Mouse (Mus musculus) inflammation-experienced regulatory T-cells, adult 6 months (primary cell): Measurements from ENCODE around the gene Smyd3. TPM values are rescaled to one million over a fixed set of nuclear protein-coding genes. Genes with fewer than 3 reads are reported as not detected.

Source experiments
- ATAC-seq: one replicate; pipeline ENCODE4 v1.8.0; 2017
- polyA plus RNA-seq, 3 experiments: library from polyadenylated mRNA; unstranded; fragments of 100-300 nt; shearing (Covaris generic); gene quantifications; one replicate each; pipeline ENCODE4 v1.2.1; 2017

Smyd3 gene
- polyA plus RNA-seq, 3 experiments from 2014 or later: 17.9 to 46.5 (median 40.8) TPM

GRCm38 (mm10) chr1:179107761-179108694 lies 409.8 kb downstream of the Smyd3 start:
- ATAC-seq: no peak

- no peak for ATAC-seq
These were observed 410.6 kb downstream of the Smyd3 start for GRCm38 (mm10) chr1:179107211-179107610.

GRCm38 (mm10) chr1:179106702-179107145 lies 411.1 kb downstream of the Smyd3 start:
- ATAC-seq: no peak

- no peak for ATAC-seq
These were observed 411.6 kb downstream of the Smyd3 start for GRCm38 (mm10) chr1:179106103-179106701.

- no peak for ATAC-seq
These were observed 413.4 kb downstream of the Smyd3 start for GRCm38 (mm10) chr1:179104447-179104846.

- no peak for ATAC-seq
These were observed 420.8 kb downstream of the Smyd3 start for GRCm38 (mm10) chr1:179096993-179097392.

- no peak for ATAC-seq
These were observed 421.5 kb downstream of the Smyd3 start for GRCm38 (mm10) chr1:179096323-179096722.

- no peak for ATAC-seq
These were observed 428.7 kb downstream of the Smyd3 start for GRCm38 (mm10) chr1:179089174-179089573.

GRCm38 (mm10) chr1:179087033-179087998 lies 430.5 kb downstream of the Smyd3 start:
- ATAC-seq: no peak

- no peak for ATAC-seq
These were observed 431.6 kb downstream of the Smyd3 start for GRCm38 (mm10) chr1:179086208-179086607.

GRCm38 (mm10) chr1:179083098-179083497 lies 434.7 kb downstream of the Smyd3 start:
- ATAC-seq: no peak

- no peak for ATAC-seq
These were observed 444.0 kb downstream of the Smyd3 start for GRCm38 (mm10) chr1:179073846-179074245.

GRCm38 (mm10) chr1:179072935-179073654 lies 444.7 kb downstream of the Smyd3 start:
- no peak for ATAC-seq

- ATAC-seq: no peak
These were observed 445.4 kb downstream of the Smyd3 start for GRCm38 (mm10) chr1:179072406-179072805.

- ATAC-seq: no peak
These were observed 448.9 kb downstream of the Smyd3 start for GRCm38 (mm10) chr1:179068990-179069389.

- ATAC-seq: no peak
These were observed 452.6 kb downstream of the Smyd3 start for GRCm38 (mm10) chr1:179065294-179065601.

GRCm38 (mm10) chr1:179064601-179065293 lies 453.1 kb downstream of the Smyd3 start:
- no peak for ATAC-seq

GRCm38 (mm10) chr1:179061759-179062168 lies 456.1 kb downstream of the Smyd3 start:
- ATAC-seq: no peak

GRCm38 (mm10) chr1:179061053-179061452 lies 456.8 kb downstream of the Smyd3 start:
- ATAC-seq: no peak

- ATAC-seq: no peak
These were observed 457.5 kb downstream of the Smyd3 start for GRCm38 (mm10) chr1:179060113-179060955.
